Mouse (Mus musculus) heart, adult 18-20 months (tissue): ENCODE results near the gene Kcnq1. TPM values are rescaled to one million over a fixed set of nuclear protein-coding genes. Genes with fewer than 3 reads are reported as not detected.

ENCODE experiments used
- DNase-seq, 2 experiments: peaks; one replicate each; pipeline ENCODE4 v3.0.0; 2021 to 2022; ENCODE audit warnings: mixed read lengths in 1 of 2
- total RNA-seq, 2 experiments: library from RNA; stranded (reverse); gene quantifications; 2 replicates each; pipeline ENCODE4 v1.2.3; 2021

Gene Kcnq1
- total RNA-seq, 2 experiments from 2014 or later = 33.8 to 36.4 TPM

DNA sequence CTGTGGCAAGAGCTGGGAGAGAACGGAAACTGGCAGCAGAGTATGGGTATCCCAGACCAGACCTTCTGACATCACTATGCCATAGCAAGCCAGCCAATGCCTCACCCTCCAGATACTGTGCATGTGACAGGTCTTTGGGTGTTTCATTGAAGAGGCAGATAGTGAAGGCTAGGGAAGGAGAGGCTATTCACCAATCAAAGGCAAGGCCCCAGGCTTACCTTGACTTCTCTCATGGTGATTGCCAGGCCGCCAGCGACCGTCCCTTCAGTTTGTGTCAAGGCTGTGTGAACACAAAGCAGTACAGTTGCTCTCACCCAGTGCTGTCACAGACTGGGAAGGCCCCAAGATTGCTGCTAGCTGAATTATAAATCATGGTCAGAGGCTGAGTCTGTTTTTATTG is 75.1 kb downstream of the Kcnq1 start:
- no peak for DNase-seq

GRCm38 (mm10) chr7:143185506-143185905 is 79.3 kb downstream of the Kcnq1 start:
- DNase-seq = no peak

DNA sequence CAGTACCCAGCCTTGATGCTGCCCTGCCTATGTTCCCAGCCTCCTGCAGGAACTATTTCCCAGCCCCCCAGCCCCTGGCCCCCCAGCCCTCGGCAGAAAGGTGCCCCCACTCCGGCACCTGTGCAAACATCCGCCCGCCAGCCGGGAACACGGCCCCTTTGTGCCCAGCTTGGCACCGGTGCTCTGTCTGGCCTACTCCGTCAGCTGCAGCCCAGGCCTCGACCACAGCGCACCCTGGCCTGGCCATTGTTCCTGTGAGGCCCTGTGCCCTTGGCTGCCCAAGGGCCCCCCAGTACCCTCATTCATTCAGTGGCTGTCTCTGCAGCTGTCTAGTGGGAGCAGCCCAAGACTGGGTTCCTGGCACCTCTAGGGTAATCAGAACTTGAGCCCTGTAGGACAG is 80.2 kb downstream of the Kcnq1 start:
- no peak for DNase-seq

GRCm38 (mm10) chr7:143187181-143187580 is 81.0 kb downstream of the Kcnq1 start:
- no peak for DNase-seq

DNA sequence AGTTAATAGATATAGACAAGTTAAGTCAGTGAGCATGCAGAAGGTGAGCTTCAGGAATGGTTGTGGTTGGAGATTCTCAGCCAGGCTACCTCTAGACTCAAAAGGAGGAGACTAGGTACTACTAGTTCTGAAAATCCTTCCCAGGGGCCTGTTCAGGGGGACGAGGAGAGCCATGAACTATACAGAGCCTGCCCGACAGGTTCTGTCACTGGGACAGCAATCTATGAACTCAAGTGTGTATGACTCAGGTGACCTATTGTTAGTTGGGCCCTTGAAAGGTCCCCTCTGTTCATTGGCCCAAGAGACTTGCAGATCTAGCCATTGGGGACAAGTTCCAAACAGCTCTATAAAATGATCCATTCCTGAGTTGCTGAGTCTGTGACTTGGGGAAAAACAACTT is 82.4 kb downstream of the Kcnq1 start:
- DNase-seq = no peak

- DNase-seq = no peak
Measured at GRCm38 (mm10) chr7:143189965-143190722, 84.0 kb downstream of the Kcnq1 start.

- DNase-seq = no peak
Measured at GRCm38 (mm10) chr7:143190911-143191310, 84.7 kb downstream of the Kcnq1 start.

DNA sequence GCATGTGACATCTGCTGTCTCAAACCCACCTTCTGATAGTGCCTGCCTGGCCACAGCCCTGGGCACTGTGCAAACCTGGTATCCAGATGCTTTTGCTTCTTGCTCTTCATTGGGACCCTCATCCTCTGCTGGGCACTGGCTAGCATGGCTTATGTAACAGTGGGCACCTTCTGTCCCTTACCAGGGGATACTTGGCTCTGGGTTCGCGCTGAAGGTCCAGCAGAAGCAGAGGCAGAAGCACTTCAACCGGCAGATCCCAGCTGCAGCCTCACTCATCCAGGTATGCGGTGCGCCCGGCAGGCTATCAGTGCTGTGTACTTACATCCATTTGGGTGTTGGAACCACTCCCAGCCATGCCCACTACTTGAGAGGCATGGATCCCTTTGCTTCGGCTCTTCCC is 86.2 kb downstream of the Kcnq1 start:
- no peak for DNase-seq

GRCm38 (mm10) chr7:143194064-143194463 is 87.9 kb downstream of the Kcnq1 start:
- DNase-seq = no peak

DNA sequence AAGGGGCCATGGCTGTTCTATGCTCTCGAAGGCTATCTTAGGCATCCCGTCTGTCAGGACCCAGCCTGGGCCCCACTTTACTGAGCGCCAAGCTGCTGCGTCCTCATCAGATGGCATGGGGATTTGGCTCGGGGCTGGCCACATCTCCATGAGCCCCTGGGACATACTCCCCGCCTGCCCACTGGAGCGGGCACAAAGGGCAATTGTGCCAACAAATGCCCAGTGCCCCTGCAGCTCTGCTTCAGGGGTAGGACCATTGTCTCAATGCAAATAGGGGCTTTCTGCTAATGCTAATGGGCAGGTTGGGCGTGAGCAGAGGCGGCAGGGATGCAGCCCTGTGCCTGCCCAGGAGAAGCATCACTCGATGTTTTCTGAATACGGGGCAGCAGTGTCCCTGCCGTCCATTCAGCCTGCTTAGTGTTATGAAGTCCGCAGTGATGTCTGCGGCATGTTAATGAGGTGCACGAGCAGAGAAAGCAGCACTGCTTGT is 91.8 kb downstream of the Kcnq1 start:
- no peak for DNase-seq

GRCm38 (mm10) chr7:143198443-143198842 is 92.3 kb downstream of the Kcnq1 start:
- DNase-seq = no peak

DNA sequence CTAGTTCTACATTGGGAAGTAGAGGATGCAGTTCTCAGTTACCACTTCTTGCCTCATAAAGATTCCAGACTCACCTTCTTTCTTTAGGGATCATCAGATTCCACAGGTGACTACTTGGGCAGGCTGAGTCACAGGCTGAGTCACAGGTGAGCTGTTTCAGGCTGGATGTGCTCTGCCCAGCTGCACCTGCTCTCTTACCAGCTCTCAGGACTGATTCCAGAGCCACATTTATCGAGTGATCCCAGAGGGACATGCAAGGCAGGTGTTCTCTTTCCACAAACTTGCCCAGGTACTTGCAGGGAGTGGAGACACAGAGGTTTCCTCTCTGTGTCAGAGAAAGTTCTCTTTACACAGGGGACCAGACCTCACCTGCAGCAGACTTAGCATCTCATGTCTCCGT is 95.1 kb downstream of the Kcnq1 start:
- no peak for DNase-seq

DNA sequence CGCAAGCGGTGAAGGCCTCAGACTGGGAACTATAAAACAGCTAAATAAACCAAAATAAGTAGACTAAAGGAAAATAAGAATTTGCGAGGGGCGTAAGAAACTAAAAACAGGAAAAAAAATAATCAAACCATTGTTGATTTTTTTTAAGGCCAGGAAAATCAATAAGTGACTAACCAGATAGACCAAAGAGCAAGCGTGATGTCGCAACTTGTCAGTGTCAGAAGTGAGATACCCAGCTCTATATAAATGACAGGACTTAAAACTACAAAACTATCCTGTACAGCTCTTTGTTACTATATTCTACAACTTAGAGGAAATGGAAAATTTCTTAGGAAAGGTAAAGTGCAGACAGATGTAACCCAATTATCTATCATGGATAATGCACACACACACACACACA is 97.7 kb downstream of the Kcnq1 start:
- no peak for DNase-seq

GRCm38 (mm10) chr7:143207044-143207443 is 100.9 kb downstream of the Kcnq1 start:
- no peak for DNase-seq

DNA sequence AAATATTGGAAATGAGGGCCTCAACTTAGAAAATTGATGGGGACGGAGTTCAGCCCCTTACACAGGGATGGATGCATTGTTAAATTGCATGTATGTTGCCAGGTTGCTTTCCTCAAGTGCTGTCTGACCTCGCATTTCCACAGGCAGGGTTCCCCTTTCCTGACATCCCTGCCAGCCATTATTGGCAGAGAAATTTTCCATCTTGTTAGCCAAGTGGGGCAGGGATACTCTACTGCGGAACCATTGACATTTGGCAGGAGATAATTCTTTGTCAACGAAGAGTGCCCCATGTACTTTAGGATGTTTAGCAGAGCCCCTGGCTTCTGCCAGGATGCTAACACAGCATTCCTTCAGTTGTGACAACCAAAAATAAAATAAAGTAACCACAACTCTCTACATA is 104.6 kb downstream of the Kcnq1 start:
- DNase-seq = peak; percentile 87

DNA sequence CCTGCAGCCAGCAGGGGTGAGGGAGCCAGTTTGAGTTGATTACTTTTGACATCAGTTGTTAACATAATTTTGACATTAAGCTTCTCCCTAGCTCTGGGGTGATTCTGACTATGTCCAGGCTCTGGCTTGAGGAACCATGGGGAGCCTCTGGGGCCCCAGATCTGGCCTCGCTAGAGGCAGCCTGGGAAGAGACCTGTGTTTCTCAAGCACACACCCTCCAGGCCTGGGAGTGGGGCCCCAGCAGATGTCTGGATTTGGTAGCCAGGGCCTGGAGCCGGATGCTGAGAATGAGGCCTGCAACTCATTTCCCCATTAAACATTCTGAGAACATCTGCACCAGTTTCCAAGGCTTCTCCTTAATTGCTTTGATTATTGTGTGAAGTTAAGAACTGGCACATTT is 145.0 kb downstream of the Kcnq1 start:
- no peak for DNase-seq

DNA sequence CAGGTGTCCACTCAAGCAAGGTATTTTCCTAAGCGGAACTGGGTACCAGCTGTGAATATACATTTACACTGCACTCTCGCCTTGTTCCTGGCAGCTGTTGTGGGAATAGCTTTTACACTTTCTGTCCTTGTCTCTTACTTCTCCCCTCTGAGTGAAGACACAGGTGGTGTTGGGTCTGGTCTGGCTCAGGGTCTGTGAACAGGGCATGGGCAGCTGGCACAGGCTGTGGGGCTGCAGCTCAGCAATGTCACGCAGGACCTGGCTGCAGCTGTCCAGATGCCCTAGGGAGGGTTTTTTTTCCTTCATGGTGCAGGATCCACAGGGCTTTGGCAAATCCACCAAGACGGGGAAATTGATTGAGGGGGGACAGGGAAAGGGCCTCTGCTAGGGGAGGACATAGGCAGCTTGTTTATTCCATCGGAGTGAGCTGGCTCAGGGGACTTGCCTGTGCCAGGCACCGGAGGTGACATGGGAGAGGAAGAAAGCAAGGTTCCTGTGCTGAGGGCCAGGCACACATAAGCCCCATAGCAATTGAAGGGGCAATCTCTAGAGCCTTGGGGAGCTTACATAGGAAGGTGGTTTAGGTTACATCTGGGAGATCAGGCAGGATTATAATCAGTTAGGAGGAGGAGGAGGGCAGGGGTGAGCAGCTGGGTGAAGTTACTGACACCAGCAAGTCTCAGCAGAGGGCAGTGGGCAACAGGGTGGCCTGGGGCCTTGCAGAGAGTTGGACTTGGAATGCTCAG is 147.1 kb downstream of the Kcnq1 start:
- no peak for DNase-seq

DNA sequence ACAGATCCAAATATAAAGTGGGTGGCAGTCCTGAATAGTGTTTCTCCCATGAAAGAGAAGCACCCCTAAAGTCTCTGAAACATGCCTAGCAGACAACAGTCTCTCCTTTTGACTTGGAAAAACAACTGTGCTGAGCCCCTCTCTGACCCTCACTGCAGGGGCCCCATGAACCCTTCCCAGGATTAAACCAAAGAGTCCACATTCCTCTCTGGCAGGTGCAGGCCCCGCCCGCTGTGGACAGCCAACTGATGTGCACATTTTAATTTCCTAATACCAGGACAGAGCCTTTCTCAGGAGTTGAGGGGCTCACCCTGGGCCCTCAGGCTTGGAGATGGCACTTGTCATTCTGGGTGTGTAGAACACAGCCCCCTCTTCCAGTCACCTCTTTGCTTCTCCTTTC is 148.7 kb downstream of the Kcnq1 start:
- no peak for DNase-seq

- DNase-seq = no peak
Measured at GRCm38 (mm10) chr7:143261246-143261645, 155.1 kb downstream of the Kcnq1 start.

DNA sequence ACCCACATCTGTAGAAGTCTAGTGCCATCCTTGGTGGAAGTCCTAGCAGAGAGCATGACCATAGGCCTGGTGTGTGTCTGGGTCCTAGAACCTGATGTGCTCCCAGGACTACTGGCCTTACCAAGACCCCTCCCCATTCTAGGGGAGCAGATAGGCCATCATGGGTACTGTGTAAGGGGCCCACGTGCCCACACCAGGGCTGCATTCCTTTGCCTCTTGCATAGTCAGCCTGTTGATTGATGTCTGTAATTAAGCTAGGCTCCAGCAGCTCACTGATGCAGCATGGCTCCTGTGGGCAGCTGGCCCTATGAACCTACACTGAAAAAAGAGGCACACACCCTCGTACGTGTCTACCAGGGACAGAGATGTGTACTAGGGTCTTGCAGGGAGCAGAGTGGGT is 157.4 kb downstream of the Kcnq1 start:
- no peak for DNase-seq

GRCm38 (mm10) chr7:143263966-143264365 is 157.8 kb downstream of the Kcnq1 start:
- DNase-seq = no peak

GRCm38 (mm10) chr7:143265386-143265785 is 159.2 kb downstream of the Kcnq1 start:
- DNase-seq = no peak

DNA sequence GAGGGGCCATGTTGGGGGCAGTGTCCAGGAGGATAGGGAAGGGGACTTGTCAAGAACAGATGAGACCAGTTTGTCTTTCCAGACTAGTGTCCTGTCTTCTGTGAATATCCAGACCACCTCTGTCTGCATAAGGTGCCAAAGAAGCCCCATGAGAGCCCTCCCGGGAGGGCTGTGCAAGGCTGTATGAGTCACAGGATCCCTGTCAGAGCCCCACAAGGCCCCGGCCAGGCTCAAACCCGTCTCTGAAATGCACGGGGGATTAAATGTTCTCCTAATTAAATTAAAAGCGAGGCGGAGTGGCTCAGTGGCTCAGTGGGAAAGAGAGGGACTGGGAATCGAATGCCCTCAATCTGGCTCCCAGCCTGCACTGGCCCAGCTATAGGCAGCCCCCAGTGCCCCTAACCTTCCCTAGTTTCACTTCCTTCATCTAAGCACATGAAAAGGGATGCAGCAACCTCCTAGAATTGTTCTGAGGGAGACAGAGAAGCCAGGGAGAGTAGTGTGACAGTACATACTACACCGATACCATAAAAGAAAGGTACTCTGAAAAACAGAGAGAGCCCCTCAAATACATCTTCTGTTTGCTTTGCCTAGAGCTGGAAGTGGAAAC is 159.8 kb downstream of the Kcnq1 start:
- DNase-seq = no peak
